Mouse (Mus musculus): ENCODE results near the gene Cklf. TPM values are rescaled to one million over a fixed set of nuclear protein-coding genes. Genes with fewer than 3 reads are reported as not detected.

Cklf gene
- polyA plus RNA-seq, 1 experiment, result 5.9 TPM

- H3K9me3 ChIP-seq, result no peaks in the 10 kb centered on the region; the same call in 1 of the 2 replicates
- no peak for TF ChIP-seq FLI1 (IDR thresholded peaks at IDR 0.05; ENCODE audit: low read length)
- TF ChIP-seq GATA1 (IDR thresholded peaks at IDR 0.05; ENCODE audit: borderline replicate concordance, low read length), result no peak
- no peaks in the 10 kb centered on the region for H3K36me3 ChIP-seq (replicated peaks; ENCODE audit: low read length)
- no peaks in the 10 kb centered on the region for H3K4me1 ChIP-seq
- no peak overlapping the region for H3K4me3 ChIP-seq (replicated peaks)
- no peaks in the 10 kb centered on the region for H3K27me3 ChIP-seq (replicated peaks)
Measured at GRCm38 (mm10) chr8:104313311-104313710, 62.6 kb downstream of the Cklf start.

Other genes starting within 250 kb of the Cklf start
- 0.41 TPM in 2 replicates for gene Cdh5, start 149.2 kb upstream of the Cklf start, polyA plus RNA-seq (2012; ENCODE audit: insufficient read depth, low replicate concordance)
- gene Bean1, start 80.4 kb upstream of the Cklf start, polyA plus RNA-seq (2012; ENCODE audit: insufficient read depth, low replicate concordance), result 1.5 TPM in 1 of 2 replicates, not detected in the other
- 3.2 and 15.8 TPM in 2 replicates for gene Tk2, start 2.3 kb upstream of the Cklf start, polyA plus RNA-seq (2012; ENCODE audit: insufficient read depth, low replicate concordance)
- gene Cmtm2a, start 42.3 kb downstream of the Cklf start, polyA plus RNA-seq (2012; ENCODE audit: insufficient read depth, low replicate concordance), result not detected in 2 replicates
- gene Gm45711, start 59.2 kb downstream of the Cklf start, polyA plus RNA-seq (2012; ENCODE audit: insufficient read depth, low replicate concordance), result not detected in 2 replicates
- gene Cmtm1, start 59.3 kb downstream of the Cklf start, polyA plus RNA-seq (2012; ENCODE audit: insufficient read depth, low replicate concordance), result not detected in 2 replicates
- not detected in 2 replicates for gene Gm11020, start 70.7 kb downstream of the Cklf start, polyA plus RNA-seq (2012; ENCODE audit: insufficient read depth, low replicate concordance)
- gene Cmtm2b, start 71.4 kb downstream of the Cklf start, polyA plus RNA-seq (2012; ENCODE audit: insufficient read depth, low replicate concordance), result not detected in 2 replicates
- 64.5 and 65.4 TPM in 2 replicates for gene Cmtm3, start 88.5 kb downstream of the Cklf start, polyA plus RNA-seq (2012; ENCODE audit: insufficient read depth, low replicate concordance)
- 0.69 and 1.2 TPM in 2 replicates for gene Cmtm4, start 144.9 kb downstream of the Cklf start, polyA plus RNA-seq (2012; ENCODE audit: insufficient read depth, low replicate concordance)
- 5.1 and 12.1 TPM in 2 replicates for gene Dync1li2, start 192.2 kb downstream of the Cklf start, polyA plus RNA-seq (2012; ENCODE audit: insufficient read depth, low replicate concordance)

Data from megakaryocyte, embryonic 14.5 days (primary cell).